Mouse (Mus musculus) Patski (cell line): ENCODE measurements at regions not wholly inside any gene's neighbourhood (a gene's known extent, or its start where the extent isn't known, plus 50 kb on each side); places are given as distances from the start of the nearest gene placed in this dataset.

ENCODE experiments used
- ATAC-seq: fragments of 100-300 bp; one replicate; pipeline ENCODE4 v1.8.0; 2021
- CTCF ChIA-PET: fragments of 350-600 bp; sonication (Branson Sonifier 250); formaldehyde crosslinking; loops from one replicate; lab custom pipeline; 2022; ENCODE audit warnings: inconsistent platforms; lab: Charles Lee
- POLR2A ChIA-PET: fragments of 350-600 bp; sonication (Branson Sonifier 250); formaldehyde crosslinking; loops from one replicate; lab custom pipeline; 2022; ENCODE audit warnings: antibody characterized with exemption, inconsistent platforms; lab: Charles Lee
- DNase-seq: peaks from one replicate; pipeline ENCODE4 v3.0.0-alpha.2; 2011; ENCODE audit warnings: low read depth, low spot score
- H3K27me3 ChIP-seq: fragments of 371-371 bp; one replicate; pipeline ENCODE4 v1.5.1; 2021
- CTCF ChIP-seq: fragments of 100-300 bp; IDR thresholded peaks from one replicate; pipeline ENCODE4 v1.5.1; 2021
- in situ Hi-C: fragments of 300-500 bp; cut with MboI; formaldehyde crosslinking; loops from 3 replicates; pipeline ENCODE4 v1.11.1; 2018; ENCODE audit warnings: low pct_unique_long_range_greater_than_20kb, mixed read lengths

DNA sequence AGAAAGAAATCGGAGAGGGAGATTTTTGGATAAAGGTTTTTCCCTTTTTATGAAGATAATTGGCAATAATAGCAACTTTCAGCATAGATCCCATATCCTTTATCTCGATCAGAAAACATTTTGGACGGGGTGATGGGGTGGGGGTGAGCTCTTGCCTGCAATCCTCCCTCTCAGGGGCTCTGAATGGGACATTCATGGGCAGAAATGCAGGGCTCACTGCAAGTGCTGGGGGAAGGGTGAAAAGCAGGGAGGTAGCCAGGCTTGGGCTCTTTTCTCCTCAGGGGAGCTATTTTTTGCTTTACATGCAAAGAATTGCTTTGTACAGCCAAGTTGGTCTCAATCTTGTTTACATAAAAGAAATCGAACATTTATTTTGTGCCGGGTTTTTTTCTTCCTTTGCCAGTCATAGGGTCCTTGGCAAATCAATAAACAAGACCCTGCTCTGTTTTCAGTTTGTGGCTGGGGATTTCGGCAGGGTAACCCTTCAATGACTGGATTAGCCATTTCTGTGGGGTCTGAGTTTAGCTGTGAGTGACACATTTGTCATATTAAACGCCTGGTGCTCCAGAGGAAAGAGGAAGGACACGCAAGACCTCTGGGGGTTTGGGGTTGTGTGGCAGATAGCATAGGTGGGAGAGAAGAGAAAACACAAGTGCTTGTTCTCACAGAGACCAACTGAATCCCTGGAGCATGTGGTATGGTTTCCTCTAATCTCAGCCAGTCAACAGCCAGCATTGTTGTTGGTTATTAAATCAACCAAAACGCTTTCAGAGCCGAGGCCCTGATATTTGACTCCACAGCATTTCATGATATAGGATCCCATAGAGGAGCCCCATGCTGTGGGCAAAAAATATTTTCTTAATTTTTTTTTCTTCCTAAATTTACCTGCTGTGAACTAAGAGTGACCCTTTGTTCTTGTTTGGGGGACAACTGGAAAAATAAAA, 96.8 kb upstream of the Bmper start:
- no peaks in the 10 kb centered on the region for H3K27me3 ChIP-seq
- ChIA-PET POLR2A (no interaction called here), CTCF (no interaction called here)
- TF ChIP-seq CTCF: no peak
- in situ Hi-C loops: no loop called here
- ATAC-seq: no peak
- no peak for DNase-seq

DNA sequence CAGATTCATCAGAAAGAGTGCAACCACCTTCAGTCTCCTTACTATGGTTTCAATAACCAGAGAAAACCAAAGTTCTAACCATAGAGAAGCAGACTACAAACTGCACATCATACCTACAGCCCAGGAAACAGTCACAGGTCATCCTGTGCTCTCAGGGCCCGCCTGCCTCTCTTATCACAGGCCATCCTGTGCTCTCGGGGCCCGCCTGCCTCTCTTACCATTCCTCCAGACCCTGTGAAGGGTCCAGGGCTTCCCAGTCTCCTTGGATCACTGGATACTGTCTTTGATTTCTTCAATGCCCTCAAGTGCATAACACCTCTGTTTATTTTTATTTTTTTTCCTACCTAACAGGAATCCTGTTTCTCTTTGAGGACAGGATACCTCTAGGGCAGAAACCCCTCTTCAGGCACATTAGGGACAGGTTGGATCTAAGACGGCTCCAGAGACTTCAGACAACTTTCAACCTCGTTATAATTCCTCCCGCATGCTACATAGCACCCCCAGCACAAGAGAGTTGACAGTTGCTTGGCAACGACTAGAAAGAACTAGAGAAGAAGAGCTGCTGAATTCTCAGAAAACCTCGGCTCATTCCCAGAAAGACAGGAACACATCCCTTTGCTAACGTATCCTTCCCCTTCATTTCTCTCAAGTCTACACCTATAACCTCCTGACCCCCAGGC, 95.4 kb upstream of the Bmper start:
- in situ Hi-C loops: no loop called here
- no peaks in the 10 kb centered on the region for H3K27me3 ChIP-seq
- POLR2A ChIA-PET: no interaction called here
- CTCF ChIA-PET: no interaction called here
- TF ChIP-seq CTCF: no peak
- DNase-seq (no peak), ATAC-seq (no peak)

DNA sequence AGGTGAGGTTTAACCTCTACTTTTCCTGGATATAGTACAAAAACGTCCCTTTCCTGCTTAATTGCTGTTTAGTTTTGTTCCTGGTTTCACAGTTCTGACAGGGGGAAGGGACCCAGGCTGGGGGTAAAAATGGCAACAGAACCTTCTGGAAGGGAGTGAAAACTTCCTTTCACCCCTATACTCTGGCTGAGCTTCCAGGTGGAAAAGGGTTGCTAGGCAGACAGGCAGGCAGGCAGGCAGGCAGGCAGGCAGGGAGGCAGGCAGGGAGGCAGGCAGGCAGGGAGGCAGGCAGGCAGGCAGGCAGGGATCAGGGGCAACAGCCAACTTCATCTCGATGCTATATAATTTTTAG, 94.9 kb upstream of the Bmper start:
- POLR2A ChIA-PET: no interaction called here
- no peaks in the 10 kb centered on the region for H3K27me3 ChIP-seq
- in situ Hi-C loops: no loop called here
- no peak for TF ChIP-seq CTCF
- CTCF ChIA-PET: no interaction called here
- ATAC-seq (no peak), DNase-seq (no peak)

DNA sequence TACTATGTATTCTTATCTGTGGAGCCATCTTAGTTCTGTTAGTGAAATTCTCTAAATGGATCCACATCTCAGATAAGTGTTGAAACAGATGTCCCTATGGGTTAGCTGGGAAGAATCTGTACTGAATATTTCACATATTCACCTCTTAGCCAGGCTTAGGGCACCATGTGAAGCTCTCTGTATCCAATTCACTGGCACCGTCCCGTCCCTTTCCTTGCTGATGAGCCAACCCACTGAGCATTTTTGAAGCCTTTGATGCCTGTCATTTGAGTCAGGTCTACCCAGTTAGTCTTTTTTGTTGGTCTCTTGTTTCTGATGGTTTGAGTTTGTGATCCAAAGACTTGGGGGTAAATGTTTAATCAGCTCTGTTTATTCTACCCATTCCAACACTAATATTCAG, 88.9 kb upstream of the Bmper start:
- in situ Hi-C loops: no loop called here
- ATAC-seq: peak; percentile 17
- ChIA-PET CTCF (interaction anchor here (1.1 to 1.6 kb wide), 2 partner anchors 73 to 77 kb away, joined by 3 to 4 read pairs; no protein-coding TSS in a partner anchor), POLR2A (no interaction called here)
- no peak for TF ChIP-seq CTCF
- DNase-seq: no peak
- H3K27me3 ChIP-seq: no peaks in the 10 kb centered on the region

DNA sequence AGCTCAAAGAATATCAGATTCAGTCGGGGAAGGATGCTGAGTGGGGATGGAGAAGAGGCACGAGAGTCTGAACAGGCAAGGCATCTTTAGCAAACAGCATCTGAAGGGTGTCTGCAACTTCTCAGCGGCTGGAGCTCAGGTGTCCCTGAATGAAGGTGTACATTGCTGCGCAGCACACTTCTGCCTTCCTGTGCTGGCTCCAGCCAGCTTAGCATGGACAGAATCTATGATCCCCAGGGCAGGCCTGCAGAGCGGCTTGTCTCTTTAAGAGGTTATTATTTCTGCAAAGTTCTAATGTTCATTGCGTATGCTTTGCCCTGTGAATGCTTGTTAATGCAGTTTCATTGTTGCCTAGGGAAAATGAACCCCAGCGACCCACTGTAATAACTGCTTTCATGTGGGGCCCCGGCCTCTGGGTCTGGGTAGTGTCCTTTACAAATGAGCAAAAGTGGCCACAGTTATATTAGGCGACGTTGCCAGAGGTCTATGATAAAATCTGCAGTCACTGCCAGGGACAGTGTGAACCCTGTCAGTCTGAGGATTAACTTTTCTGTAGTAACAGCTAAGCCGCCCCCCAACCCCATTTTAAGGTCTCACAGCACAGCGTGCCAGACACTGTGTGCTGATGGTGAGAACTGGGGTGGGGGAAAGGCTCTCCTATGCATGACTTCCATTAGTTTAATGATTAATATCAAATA, 88.3 kb upstream of the Bmper start:
- ChIA-PET CTCF (interaction anchor here (1.1 to 1.6 kb wide), 2 partner anchors 72 to 77 kb away, joined by 3 to 4 read pairs; no protein-coding TSS in a partner anchor), POLR2A (no interaction called here)
- ATAC-seq: peak; percentile 17
- no peak for TF ChIP-seq CTCF
- no peaks in the 10 kb centered on the region for H3K27me3 ChIP-seq
- DNase-seq: no peak
- in situ Hi-C loops: no loop called here

DNA sequence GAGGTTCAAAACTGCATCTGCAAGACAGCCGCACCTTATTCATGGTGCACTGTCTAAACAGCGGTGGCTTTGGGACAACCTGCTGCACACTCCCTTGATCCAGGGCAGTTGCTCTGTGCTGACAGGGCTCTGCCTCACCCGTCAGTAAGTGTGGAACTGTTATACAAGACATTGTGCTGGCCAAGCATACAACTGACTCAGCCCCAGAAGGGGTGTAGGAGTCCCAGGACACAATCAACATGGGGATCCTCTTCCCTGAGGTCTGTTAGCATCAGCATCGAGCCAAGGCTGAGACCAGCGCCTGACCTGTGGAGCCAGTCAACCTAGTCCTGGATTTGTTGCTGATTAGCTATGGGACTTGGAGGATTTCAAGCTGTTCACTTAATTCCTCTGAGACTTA, 86.4 kb upstream of the Bmper start:
- DNase-seq (no peak), ATAC-seq (no peak)
- no peaks in the 10 kb centered on the region for H3K27me3 ChIP-seq
- in situ Hi-C loops: no loop called here
- ChIA-PET POLR2A (no interaction called here), CTCF (no interaction called here)
- TF ChIP-seq CTCF: no peak

DNA sequence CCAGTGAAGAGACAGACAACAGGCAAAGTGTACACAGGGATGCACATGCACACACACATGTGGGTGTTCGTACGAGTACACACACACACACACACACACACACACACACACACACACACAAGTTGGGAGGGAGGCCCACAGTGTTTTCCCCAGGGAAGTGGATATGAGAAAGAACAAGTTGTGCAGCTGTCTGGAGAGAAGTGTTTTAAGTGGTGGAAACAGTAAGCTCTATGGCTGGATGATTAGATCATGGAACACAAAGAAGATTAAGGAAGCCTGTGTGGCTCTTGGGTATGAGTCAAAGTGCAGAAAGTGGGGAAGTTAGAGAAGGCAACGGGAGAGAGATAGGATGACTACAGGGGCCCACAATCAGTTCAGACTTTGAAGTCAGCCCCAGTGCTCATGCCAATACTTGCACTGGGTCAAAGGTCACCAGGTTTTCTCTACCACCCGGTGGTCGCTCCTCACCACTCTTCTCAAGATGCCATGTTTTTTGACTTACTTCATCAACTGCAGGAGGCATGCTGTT, 85.1 kb upstream of the Bmper start:
- TF ChIP-seq CTCF: no peak
- in situ Hi-C loops: no loop called here

DNA sequence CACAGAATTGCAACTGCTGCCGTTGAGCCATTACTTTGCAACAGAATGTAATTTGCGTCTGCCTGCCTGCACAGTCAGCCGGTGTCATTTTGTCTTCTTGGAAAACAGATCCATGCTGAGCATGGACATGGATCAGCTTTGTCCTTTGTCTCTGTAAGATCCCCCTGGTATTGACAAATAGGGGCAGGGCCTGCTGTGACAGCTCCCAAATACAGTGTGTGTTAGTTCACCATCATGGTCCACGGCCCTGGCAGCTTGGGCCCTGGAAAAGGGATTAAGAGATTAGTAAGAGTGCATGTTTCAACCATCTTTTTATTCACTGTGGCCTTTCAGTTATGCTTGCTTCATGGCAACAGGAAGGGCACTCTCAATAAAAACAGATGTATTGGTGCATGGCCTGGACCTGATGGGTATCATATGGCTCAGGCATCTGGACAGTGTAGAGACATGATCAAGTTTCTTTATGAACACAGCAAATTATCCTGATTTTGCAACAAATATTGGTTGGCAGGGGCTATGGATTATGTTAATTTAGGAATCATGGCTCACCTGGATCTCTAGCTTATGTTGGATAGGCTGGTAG, 83.2 kb upstream of the Bmper start:
- POLR2A ChIA-PET: no interaction called here
- CTCF ChIA-PET: no interaction called here
- ATAC-seq: no peak
- in situ Hi-C loops: no loop called here
- no peak for DNase-seq
- no peak for TF ChIP-seq CTCF
- no peaks in the 10 kb centered on the region for H3K27me3 ChIP-seq

More for the DNA sequence above, 85.1 kb upstream of the Bmper start:
- DNase-seq: no peak
- no peak for ATAC-seq
- H3K27me3 ChIP-seq: no peaks in the 10 kb centered on the region
- POLR2A ChIA-PET: no interaction called here
- CTCF ChIA-PET: no interaction called here

DNA sequence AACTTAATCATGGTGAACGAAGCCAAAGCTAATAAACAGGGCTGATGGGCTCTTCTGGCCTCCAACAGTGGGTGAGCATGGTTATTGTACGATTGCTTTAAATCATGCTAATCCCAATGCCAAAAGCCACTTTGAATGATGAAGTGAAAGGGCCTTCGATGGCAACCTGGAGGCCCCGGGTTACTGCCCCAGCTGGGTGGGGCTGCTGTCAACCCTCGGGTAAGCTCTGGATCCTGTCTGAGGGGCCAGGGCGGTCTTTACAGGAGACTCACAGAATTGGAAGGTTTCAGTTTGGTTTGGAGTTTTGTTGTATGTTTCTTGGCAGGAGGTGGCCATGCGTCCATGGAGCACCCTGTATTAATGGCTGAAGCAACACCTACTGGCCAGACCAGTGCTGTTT, 78.6 kb upstream of the Bmper start:
- in situ Hi-C loops: no loop called here
- no peak for TF ChIP-seq CTCF
- ATAC-seq (no peak), DNase-seq (no peak)
- POLR2A ChIA-PET: no interaction called here
- CTCF ChIA-PET: no interaction called here
- no peaks in the 10 kb centered on the region for H3K27me3 ChIP-seq

DNA sequence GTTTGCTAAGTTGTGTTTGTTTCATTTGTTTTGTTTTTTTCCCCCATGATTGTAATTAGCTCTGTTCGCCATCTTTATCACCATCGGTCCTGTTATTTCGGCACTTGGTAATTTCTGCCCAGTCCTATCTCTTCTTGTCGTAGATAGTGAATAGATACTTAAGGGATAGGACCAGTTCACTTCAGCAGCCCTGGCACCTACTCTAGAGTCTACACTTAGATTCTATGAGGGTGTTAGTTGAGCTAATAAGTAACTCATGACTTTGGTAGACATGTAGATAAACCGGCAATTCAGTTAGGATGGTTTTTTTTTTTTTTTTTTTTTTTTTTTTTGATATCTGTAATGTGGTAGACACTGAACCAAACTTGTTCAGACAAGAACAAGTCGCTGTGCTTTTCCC, 72.5 kb upstream of the Bmper start:
- in situ Hi-C loops: no loop called here
- no peak for DNase-seq
- ATAC-seq: no peak
- POLR2A ChIA-PET: interaction anchor here (0.8 kb wide), 1 partner anchor 86 kb away, joined by 3 read pairs; no protein-coding TSS in a partner anchor
- TF ChIP-seq CTCF: no peak
- H3K27me3 ChIP-seq: no peaks in the 10 kb centered on the region
- CTCF ChIA-PET: interaction anchor here (0.6 to 1.3 kb wide), 2 partner anchors 9 to 40 kb away, joined by 3 read pairs; no protein-coding TSS in a partner anchor
